In genomic region chr8:11254914-11255530, GRCm38 (mm10) we compare ENCODE assay signal across 23 mouse cellular contexts. TPM values are rescaled to one million over a fixed set of nuclear protein-coding genes. Genes with fewer than 3 reads are reported as not detected.
DNase-seq lines count a peak whose midpoint lies in the region; ATAC-seq and TF ChIP-seq lines count a peak whose summit lies in the region.
"Had no signal": no experiment of that assay in that cellular context is flagged by ENCODE, and none has a peak within 500 bp of the region (broad histone marks: within the 10 kb centered on the region; RNA-seq: fewer than 3 reads in every experiment).

No protein-coding gene starts in this region.

- intact Hi-C loops in gastrocnemius, adult 2 months (cut with DNase I): no loop called here

- H3K27ac ChIP-seq in gastrocnemius, adult 2 months: peak overlapping the region; percentile 25
- H3K27ac ChIP-seq in kidney, postnatal 0 days: peak overlapping the region; percentile 43; the same call in 1 of the 2 replicates
- H3K27ac ChIP-seq: embryonic facial prominence, embryonic 12.5 days; embryonic facial prominence, embryonic 15.5 days; forebrain, embryonic 13.5 days; heart, adult 2 months; hindbrain, embryonic 12.5 days; hindbrain, embryonic 15.5 days had no signal

- H3K36me3 ChIP-seq in kidney, postnatal 0 days (ENCODE audit: insufficient read depth, low read length): no peaks in the 10 kb centered on the region
- H3K36me3 ChIP-seq: embryonic facial prominence, embryonic 12.5 days; embryonic facial prominence, embryonic 15.5 days; hindbrain, embryonic 12.5 days; hindbrain, embryonic 15.5 days had no signal

- no peak for TF ChIP-seq CTCF in gastrocnemius, adult 2 months (IDR thresholded peaks at IDR 0.05)
- TF ChIP-seq CTCF in kidney, postnatal 0 days (IDR thresholded peaks at IDR 0.05; ENCODE audit: low read depth): no peak

- peaks cover 68% of the 10 kb centered on the region for H3K4me1 ChIP-seq in kidney, postnatal 0 days (replicated peaks; ENCODE audit: insufficient read depth, low read length)

- no peaks in the 10 kb centered on the region for H3K9me3 ChIP-seq in kidney, postnatal 0 days (replicated peaks; ENCODE audit: low read length)
- H3K9me3 ChIP-seq: embryonic facial prominence, embryonic 12.5 days; embryonic facial prominence, embryonic 15.5 days; forebrain, embryonic 13.5 days; hindbrain, embryonic 12.5 days; hindbrain, embryonic 15.5 days had no signal

- H3K4me3 ChIP-seq in gastrocnemius, adult 2 months: no peak overlapping the region
- H3K4me3 ChIP-seq in kidney, postnatal 0 days (replicated peaks; ENCODE audit: low read depth, low read length): no peak overlapping the region
- H3K4me3 ChIP-seq: embryonic facial prominence, embryonic 12.5 days; embryonic facial prominence, embryonic 15.5 days; erythroblast, embryonic 14.5 days; forebrain, embryonic 13.5 days; heart, adult 2 months; hindbrain, embryonic 12.5 days; hindbrain, embryonic 15.5 days had no signal

- 0 out of 2 replicates have a peak, but pooled peaks have one; percentile 3 for ATAC-seq in kidney, postnatal 0 days (replicated peaks; ENCODE audit: low FRiP score, low read depth)
- ATAC-seq: activated CD4-positive, CD25-positive, alpha-beta regulatory T cell, adult 4 months; forebrain, embryonic 13.5 days; forebrain, embryonic 16.5 days had no signal

- no peak overlapping the region for H3K4me2 ChIP-seq in kidney, postnatal 0 days (ENCODE audit: low read length)
- H3K4me2 ChIP-seq: embryonic facial prominence, embryonic 12.5 days; embryonic facial prominence, embryonic 15.5 days; forebrain, embryonic 13.5 days; heart, embryonic 11.5 days; hindbrain, embryonic 12.5 days; hindbrain, embryonic 15.5 days had no signal

- 0 out of 2 replicates have a peak overlapping the region, but pooled peaks have one; percentile 13 for H3K9ac ChIP-seq in kidney, postnatal 0 days (ENCODE audit: low read depth, low read length)
- H3K9ac ChIP-seq: embryonic facial prominence, embryonic 12.5 days; embryonic facial prominence, embryonic 15.5 days; forebrain, embryonic 13.5 days; hindbrain, embryonic 12.5 days; hindbrain, embryonic 15.5 days had no signal

- H3K27me3 ChIP-seq in kidney, postnatal 0 days (ENCODE audit: insufficient read depth, low read length): no peaks in the 10 kb centered on the region
- H3K27me3 ChIP-seq: embryonic facial prominence, embryonic 12.5 days; embryonic facial prominence, embryonic 15.5 days; forebrain, embryonic 13.5 days; hindbrain, embryonic 12.5 days; hindbrain, embryonic 15.5 days had no signal

- DNase-seq in gastrocnemius, adult 2 months: no peak
- DNase-seq in gastrocnemius, adult 18-20 months (ENCODE audit: low spot score): no peak
- peak; percentile 49 for DNase-seq in kidney, adult 9 months
- DNase-seq in kidney, postnatal 4 days: no peak
- no peak for DNase-seq in kidney, postnatal 0 days (ENCODE audit: low spot score)
- no peak for DNase-seq in kidney, postnatal 14 days
- DNase-seq in cerebellum, adult 18-20 months: no peak
- DNase-seq: adrenal gland, adult 8-10 months; adrenal gland, postnatal 25 days; cerebellum, adult 2 months; cerebellum, adult 9-11 months; cerebellum, postnatal 25 days; gastrocnemius, postnatal 25 days; heart, adult 2 months had no signal

- 66% methylated on average over 10 of the region's 10 CpGs for WGBS in kidney, postnatal 0 days

RNA-seq across cellular contexts. Expression of gene Col4a2, which starts 57.6 kb away (rescaled TPM):
- 10 to 100 TPM; 51.3 to 69.5 TPM for total RNA-seq in gastrocnemius, adult 2 months (2021)
- 10 to 100 TPM; 37.4 to 50.2 TPM for total RNA-seq in gastrocnemius, adult 18-20 months (2021)
- 139 and 140 TPM in 2 replicates for polyA plus RNA-seq in kidney, postnatal 0 days (2015; fragmentation: Nextera tagmentation; extraction: Ambion mirVana)
- polyA plus RNA-seq: activated CD4-positive, CD25-positive, alpha-beta regulatory T cell, adult 4 months had no signal

RNA-seq across cellular contexts. Expression of gene Col4a1, which starts 57.6 kb away (rescaled TPM):
- 100 to 1,000 TPM in 1 of 2 experiments, 10 to 100 TPM in 1; 73.3 to 117 TPM for total RNA-seq in gastrocnemius, adult 2 months (2021)
- total RNA-seq in gastrocnemius, adult 18-20 months (2021): 10 to 100 TPM; 66.5 to 81.6 TPM
- 305 and 310 TPM in 2 replicates for polyA plus RNA-seq in kidney, postnatal 0 days (2015; fragmentation: Nextera tagmentation; extraction: Ambion mirVana)
- polyA plus RNA-seq: activated CD4-positive, CD25-positive, alpha-beta regulatory T cell, adult 4 months had no signal
